Mouse (Mus musculus) stomach, embryonic 14.5 days (tissue): ENCODE results near the gene Vac14. TPM values are rescaled to one million over a fixed set of nuclear protein-coding genes. Genes with fewer than 3 reads are reported as not detected.

Source experiments
- ATAC-seq: fragments of 200-750 bp; cut with Nextera tagmentation; 2 replicates; pipeline ENCODE4 v1.8.0; 2017; ENCODE audit warnings: low read depth, moderate TSS enrichment; ENCODE audit not compliant: insufficient number of reproducible peaks, insufficient read depth, low FRiP score
- H3K27ac ChIP-seq: fragments of 300-500 bp; sonication (generic); 2 replicates; pipeline ENCODE4 v1.5.1; 2014; ENCODE audit warnings: mild to moderate bottlenecking, low read length, moderate library complexity, mixed read lengths
- H3K27me3 ChIP-seq: fragments of 300-500 bp; sonication (generic); 2 replicates; pipeline ENCODE4 v1.6.1; 2014; ENCODE audit warnings: low read length, control low read depth, mixed read lengths; ENCODE audit not compliant: control insufficient read depth, insufficient read depth
- H3K36me3 ChIP-seq: fragments of 300-500 bp; sonication (generic); 2 replicates; pipeline ENCODE4 v1.6.1; 2014; ENCODE audit warnings: mild to moderate bottlenecking, control low read depth, low read length, moderate library complexity, mixed read lengths; ENCODE audit not compliant: control insufficient read depth, insufficient read depth
- H3K4me1 ChIP-seq: fragments of 300-500 bp; sonication (generic); 2 replicates; pipeline ENCODE4 v1.6.1; 2014; ENCODE audit warnings: low read length, control low read depth, mixed read lengths; ENCODE audit not compliant: control insufficient read depth, insufficient read depth
- H3K4me2 ChIP-seq: fragments of 300-500 bp; sonication (generic); replicated peaks from 2 replicates; pipeline ENCODE4 v1.6.1; 2014; ENCODE audit warnings: low read depth, low read length, control low read depth
- H3K4me3 ChIP-seq: fragments of 300-500 bp; sonication (generic); 2 replicates; pipeline ENCODE4 v1.5.1; 2014; ENCODE audit warnings: low read depth, low read length, control low read depth
- H3K9ac ChIP-seq: fragments of 300-500 bp; sonication (generic); replicated peaks from 2 replicates; pipeline ENCODE4 v1.6.1; 2014; ENCODE audit warnings: low read depth, mild to moderate bottlenecking, control low read depth, low read length, moderate library complexity, mixed read lengths
- H3K9me3 ChIP-seq: fragments of 300-500 bp; sonication (generic); 2 replicates; pipeline ENCODE4 v1.6.1; 2016; ENCODE audit warnings: low read depth, low read length, control low read depth; ENCODE audit not compliant: control insufficient read depth
- WGBS: fragments of 180-500 bp; shearing (Covaris S2); extraction: QIAGEN DNeasy Blood & Tissue Kit; methylation state at CpG from one replicate; pipeline ENCODE4 v1.1.7; 2014; 5-methylcytosine and 5-hydroxymethylcytosine counted together
- polyA plus RNA-seq: library from polyadenylated mRNA; unstranded; fragments of >200 nt; fragmentation: Nextera tagmentation; extraction: Ambion mirVana; gene quantifications from 2 replicates; pipeline ENCODE4 v1.2.1, GENCODE M21; 2014

Gene Vac14
- 18.7 and 20.9 TPM in 2 replicates for polyA plus RNA-seq

DNA sequence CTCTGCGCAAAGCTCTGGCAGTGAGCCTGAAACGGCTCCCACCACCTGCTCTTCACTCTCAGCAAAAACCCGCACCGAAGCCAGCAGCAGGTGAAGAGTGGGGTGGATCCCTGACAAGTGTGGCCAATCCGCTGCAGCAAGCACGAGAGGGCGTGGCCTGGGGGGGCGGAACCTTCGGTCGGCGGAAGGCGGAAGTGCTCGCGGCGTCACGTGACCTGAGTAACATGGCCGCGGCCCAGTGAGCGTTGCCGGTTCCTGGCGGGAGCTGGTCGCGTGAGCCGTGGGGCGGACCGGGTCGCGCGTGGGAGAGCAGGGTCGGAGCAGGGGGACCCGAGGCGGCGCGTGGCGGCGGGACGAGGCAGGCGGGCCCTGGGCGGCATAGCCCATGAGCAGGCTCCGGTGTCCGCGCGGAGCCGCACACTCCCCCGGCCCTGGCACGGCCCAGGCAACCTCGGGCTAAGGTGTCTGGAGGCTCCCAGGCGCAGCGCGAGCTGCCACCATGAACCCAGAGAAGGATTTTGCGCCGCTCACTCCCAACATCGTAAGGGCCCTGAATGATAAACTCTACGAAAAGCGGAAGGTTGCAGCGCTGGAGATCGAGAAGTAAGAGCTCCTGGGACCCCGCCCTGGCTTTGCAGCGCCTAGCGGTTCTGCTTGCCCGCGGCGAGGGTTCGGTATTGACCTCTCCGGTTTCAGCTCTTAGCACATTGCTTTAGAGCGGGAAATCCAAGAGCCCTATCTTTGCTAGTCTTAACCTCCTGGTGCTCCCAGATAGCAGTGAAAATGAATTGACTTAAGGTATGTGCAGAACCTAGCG is at the start of gene Vac14:
Vac14 (plus strand) TSS at position 195 of the 817 bp plus-strand sequence.
- Histone ChIP-seq H3K36me3 (no peaks in the 10 kb centered on the region), H3K27ac (no peak within 1 kb of the TSS), H3K4me3 (peak within 1 kb of the TSS; percentile 81), H3K4me2 (peak within 1 kb of the TSS; percentile 85), H3K9me3 (no peaks in the 10 kb centered on the region), H3K27me3 (no peaks in the 10 kb centered on the region), H3K9ac (peak within 1 kb of the TSS; percentile 47), H3K4me1 (peaks cover 8% of the 10 kb centered on the region; the same call in 1 of the 2 replicates)
- peak; percentile 95 for ATAC-seq
- under 1% methylated on average over 66 of the region's 67 CpGs for WGBS

DNA sequence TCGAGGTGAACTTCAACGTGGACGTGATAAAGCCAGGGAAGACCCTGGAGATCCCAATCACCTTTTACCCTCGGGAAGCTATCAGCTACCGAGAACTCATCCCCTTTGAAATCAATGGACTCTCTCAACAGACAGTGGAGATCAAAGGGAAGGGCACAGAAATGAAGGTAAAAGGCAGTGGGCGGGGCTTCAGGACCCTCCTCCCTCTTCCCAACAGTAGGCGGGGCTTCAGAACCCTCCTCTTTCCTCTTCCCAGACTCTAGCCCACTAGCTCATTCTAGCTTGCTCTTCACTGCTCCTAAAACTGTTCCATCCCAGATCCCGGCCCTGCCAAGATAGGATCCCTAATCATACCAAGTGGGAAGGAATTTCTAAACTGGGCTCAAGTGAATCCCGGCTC is 25.7 kb upstream of the Vac14 start:
- Histone ChIP-seq H3K36me3 (no peaks in the 10 kb centered on the region), H3K9ac (no peak overlapping the region), H3K4me3 (no peak overlapping the region), H3K27ac (no peak overlapping the region), H3K4me2 (no peak overlapping the region), H3K4me1 (no peaks in the 10 kb centered on the region), H3K9me3 (no peaks in the 10 kb centered on the region), H3K27me3 (no peaks in the 10 kb centered on the region)
- 83% methylated on average over 9 of the region's 9 CpGs for WGBS
- ATAC-seq, result no peak

DNA sequence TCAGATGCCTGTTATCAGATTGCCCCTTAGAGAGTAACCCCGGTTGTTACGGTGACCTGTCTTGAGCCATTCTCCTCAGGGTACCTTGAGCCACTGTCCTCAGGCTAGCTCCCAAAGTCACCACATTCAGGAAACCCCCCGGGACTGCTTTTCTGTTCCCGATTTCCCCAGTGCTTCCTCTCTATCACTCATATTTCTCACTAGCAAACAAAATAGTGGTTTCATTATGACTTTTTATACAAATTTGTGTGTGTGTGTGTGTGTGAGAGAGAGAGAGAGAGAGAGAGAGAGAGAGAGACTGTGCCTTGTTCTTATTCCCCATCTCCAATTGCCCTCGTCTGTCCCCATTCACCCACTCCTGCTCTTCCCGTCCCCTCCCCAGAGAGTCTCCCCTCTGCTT is 24.2 kb upstream of the Vac14 start:
- 79% methylated on average over 6 of the region's 6 CpGs for WGBS
- no peak for ATAC-seq
- no peaks in the 10 kb centered on the region for H3K9me3 ChIP-seq

DNA sequence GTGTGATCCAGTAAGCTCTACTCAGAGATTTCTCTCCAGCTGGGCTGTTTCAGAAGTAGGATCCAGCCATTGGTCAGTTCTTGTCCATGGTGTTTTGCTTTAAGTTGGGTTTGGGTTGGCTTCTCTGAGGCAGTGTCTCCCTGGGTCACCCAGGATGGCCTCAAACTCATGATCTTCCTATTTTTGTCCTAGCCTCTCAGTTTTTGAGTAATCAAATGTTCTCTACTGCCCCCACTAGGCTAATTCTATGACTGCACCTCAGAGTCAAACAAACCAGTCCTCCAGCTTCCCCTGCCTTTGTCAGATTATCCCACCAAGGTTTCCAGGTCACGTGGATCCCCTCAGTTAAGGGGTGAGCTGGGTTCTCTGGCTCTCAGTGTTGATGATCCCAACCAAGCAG is 13.8 kb upstream of the Vac14 start:
- H3K9me3 ChIP-seq, result no peaks in the 10 kb centered on the region
- no peaks in the 10 kb centered on the region for H3K27me3 ChIP-seq
- H3K9ac ChIP-seq, result no peak overlapping the region
- 4% methylated on average over 1 of the region's 1 CpGs for WGBS
- no peak overlapping the region for H3K27ac ChIP-seq
- no peak for ATAC-seq
- no peak overlapping the region for H3K4me3 ChIP-seq
- no peaks in the 10 kb centered on the region for H3K36me3 ChIP-seq
- no peak overlapping the region for H3K4me2 ChIP-seq
- H3K4me1 ChIP-seq, result no peaks in the 10 kb centered on the region

More for the DNA sequence above, 24.2 kb upstream of the Vac14 start:
- no peak overlapping the region for H3K9ac ChIP-seq
- H3K4me2 ChIP-seq, result no peak overlapping the region
- no peak overlapping the region for H3K4me3 ChIP-seq
- H3K4me1 ChIP-seq, result no peaks in the 10 kb centered on the region
- H3K27ac ChIP-seq, result no peak overlapping the region
- no peaks in the 10 kb centered on the region for H3K27me3 ChIP-seq
- H3K36me3 ChIP-seq, result no peaks in the 10 kb centered on the region

DNA sequence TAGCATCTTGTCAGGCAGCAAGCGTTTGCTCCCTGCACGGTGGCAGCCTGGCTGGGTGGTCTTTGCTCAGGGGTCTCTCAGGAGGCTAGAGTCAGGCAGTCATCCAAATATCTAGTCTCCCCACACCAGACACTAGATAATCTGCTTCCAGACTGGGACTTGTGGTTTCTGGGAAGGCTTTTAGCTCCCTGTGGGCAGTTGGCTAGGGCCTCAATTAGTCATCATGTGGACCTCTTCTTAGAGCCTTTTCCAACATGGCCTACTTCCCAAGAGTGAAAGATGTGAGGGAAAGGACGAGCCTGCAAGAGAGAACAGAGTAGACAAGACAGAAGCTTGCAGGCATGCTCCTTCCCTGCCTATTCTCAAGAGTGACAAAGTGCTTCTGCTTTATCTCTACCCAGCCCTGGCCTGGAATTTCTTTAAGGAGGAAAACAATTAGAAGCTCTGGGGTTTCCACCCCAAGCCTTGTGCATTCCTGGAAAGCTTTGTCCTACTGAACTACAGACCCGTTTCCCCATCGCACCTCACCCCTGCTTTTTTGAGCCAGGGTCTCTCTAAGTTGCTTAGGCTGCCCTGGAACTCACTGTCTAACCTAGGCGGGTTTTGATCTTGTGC is 12.9 kb upstream of the Vac14 start:
- H3K9me3 ChIP-seq, result no peaks in the 10 kb centered on the region
- H3K36me3 ChIP-seq, result no peaks in the 10 kb centered on the region
- WGBS, result 48% methylated on average over 6 of the region's 6 CpGs
- H3K4me1 ChIP-seq, result no peaks in the 10 kb centered on the region
- H3K27ac ChIP-seq, result no peak overlapping the region
- H3K4me3 ChIP-seq, result no peak overlapping the region
- H3K27me3 ChIP-seq, result no peaks in the 10 kb centered on the region
- H3K9ac ChIP-seq, result no peak overlapping the region
- H3K4me2 ChIP-seq, result no peak overlapping the region
- ATAC-seq, result no peak

DNA sequence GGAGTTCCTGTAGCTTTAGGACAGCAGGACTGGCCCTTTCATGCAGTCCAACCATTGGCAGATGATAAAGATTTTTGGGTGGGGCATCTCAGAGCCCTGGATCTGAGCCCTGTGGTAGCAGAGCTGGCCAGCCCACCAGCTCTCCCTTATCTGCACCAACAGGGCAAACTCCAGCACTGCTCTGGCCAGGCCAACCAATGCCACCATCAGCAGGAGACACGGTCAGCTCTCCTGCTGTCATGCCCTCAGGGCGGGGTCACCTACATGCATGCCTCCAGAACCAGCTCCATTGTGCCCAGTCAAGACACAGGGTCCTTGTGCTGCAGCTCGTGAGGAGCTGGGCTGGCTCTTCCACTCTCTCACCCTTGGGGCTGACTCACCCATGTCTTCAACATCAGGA is 2.7 kb upstream of the Vac14 start:
- Histone ChIP-seq H3K36me3 (no peaks in the 10 kb centered on the region), H3K4me1 (peaks cover 8% of the 10 kb centered on the region; the same call in 1 of the 2 replicates), H3K4me3 (no peak overlapping the region), H3K27me3 (no peaks in the 10 kb centered on the region), H3K9me3 (no peaks in the 10 kb centered on the region), H3K9ac (no peak overlapping the region), H3K4me2 (no peak overlapping the region), H3K27ac (no peak overlapping the region)
- WGBS, result 64% methylated on average over 3 of the region's 3 CpGs
- ATAC-seq, result no peak

DNA sequence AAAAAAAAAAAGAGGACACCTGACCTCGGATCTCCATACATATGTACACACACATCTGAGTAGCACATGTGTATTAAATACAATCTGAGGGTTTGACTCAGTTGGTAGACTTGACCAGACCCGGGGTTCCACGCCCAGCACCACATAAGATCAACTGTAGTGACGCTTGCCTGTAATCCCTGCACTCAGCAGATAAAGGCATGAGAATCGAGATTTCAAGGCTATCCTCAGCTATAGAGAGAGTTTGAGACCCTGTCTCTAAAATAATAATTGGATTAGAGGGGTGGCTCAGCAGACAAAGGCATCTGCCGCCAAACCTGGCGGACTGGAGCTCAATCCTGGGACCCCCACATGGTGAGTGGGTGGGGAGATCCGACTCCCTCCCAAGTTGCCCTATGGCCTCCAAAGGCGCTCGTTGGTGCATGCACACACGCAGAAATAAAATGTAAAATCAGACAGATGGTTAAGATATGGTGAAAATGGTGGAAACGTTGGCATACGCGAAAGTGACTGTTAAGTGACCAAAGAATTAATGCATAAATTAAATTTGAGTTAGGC is 505 bp upstream of the Vac14 start:
- Histone ChIP-seq H3K36me3 (no peaks in the 10 kb centered on the region), H3K4me3 (peak overlapping the region; percentile 81), H3K9ac (no peak overlapping the region), H3K4me2 (peak overlapping the region; percentile 85), H3K27me3 (no peaks in the 10 kb centered on the region), H3K9me3 (no peaks in the 10 kb centered on the region), H3K27ac (no peak overlapping the region), H3K4me1 (peaks cover 8% of the 10 kb centered on the region; the same call in 1 of the 2 replicates)
- 22% methylated on average over 14 of the region's 14 CpGs for WGBS
- ATAC-seq, result peak; percentile 4; the same call in 1 of the 2 replicates

DNA sequence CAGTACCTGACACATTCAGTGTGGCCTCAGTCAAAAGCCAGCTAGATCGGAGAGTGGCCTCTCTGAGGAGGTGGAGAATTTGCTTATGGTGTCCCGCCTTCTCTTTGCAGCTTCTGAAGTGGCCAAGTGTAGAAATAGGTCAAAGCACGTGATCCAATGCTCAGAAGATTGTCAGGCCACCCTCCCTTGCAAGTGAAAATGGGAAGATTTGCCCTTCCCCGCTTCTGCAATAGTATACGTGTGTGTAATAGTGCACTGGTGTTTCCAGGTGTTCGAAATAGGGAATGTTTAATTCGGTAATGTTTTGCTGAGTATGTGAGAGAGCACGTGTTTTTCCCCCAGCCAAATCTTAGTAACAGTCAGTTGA is 806 bp downstream of the Vac14 start:
- WGBS, result 24% methylated on average over 8 of the region's 8 CpGs
- H3K4me2 ChIP-seq, result peak overlapping the region; percentile 85
- no peak overlapping the region for H3K27ac ChIP-seq
- H3K9me3 ChIP-seq, result no peaks in the 10 kb centered on the region
- H3K9ac ChIP-seq, result peak overlapping the region; percentile 47
- H3K27me3 ChIP-seq, result no peaks in the 10 kb centered on the region
- peak overlapping the region; percentile 81 for H3K4me3 ChIP-seq
- peaks cover 8% of the 10 kb centered on the region; the same call in 1 of the 2 replicates for H3K4me1 ChIP-seq
- ATAC-seq, result no peak
- H3K36me3 ChIP-seq, result no peaks in the 10 kb centered on the region
